Mouse (Mus musculus): ENCODE measurements around the gene Fam207a. TPM values are rescaled to one million over a fixed set of nuclear protein-coding genes. Genes with fewer than 3 reads are reported as not detected.
A peak's percentile ranks its signal among the peaks of the same experiment; 100 is the strongest.

Gene Fam207a
- total RNA-seq, 4 experiments from 2014 or later = 8.0 to 12.4 (median 9.1) TPM

DNA sequence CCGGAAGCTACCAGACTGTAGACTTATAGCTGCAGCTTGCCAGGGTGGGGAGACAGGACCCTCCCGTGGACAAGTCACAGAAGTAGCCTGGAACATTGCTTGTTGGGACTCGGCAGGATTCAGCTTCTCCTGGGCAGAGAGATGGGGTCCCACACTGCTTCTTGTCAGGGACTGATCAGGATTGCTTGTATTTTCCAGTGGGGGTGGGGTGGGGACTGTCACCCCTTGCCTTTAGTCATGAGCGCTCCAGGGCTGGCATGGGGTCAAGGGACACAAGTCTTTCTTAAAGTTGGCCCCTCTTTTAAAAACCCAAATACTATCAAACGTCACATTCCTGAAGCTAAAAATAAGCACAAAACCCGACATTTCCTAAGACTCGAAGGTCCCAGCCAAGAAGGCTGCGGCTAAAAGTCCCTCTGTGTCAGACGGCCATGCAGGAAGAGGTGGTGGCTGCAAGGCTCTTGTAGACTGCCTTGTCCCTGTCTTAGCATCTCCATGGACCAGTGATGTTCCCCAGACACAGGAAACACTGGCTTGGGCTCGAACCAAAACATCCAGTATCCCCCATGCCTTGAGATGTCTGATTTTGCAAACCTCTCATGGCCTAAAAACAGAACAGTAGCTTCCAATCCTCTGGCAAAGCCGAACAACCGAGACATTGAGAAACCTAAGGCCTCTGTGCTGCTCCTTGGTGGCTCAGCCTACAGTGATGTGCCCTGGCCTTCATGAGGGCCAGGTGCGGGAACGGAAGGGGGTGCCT lies 60.2 kb downstream of the Fam207a start:
- no peak for DNase-seq (ENCODE audit: low spot score)

DNA sequence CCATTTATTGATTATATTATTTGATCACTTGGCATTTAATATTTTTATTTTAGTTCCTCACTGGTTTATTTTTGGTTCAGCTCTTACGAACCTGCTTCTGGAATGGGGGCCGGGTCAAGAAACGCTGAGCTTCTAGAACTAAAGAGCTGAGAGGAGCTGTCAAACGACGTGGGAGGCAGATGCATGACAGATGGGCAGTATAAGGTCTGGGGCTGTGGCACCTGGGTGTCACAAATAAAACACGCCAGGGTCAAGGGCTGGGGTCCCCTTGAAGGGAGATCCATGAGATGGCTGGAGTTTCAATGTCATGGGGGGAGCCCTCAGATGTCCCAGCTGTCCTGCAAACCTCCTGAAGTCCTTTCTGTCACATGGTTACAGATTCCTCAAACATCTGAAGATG lies 60.8 kb downstream of the Fam207a start:
- DNase-seq (ENCODE audit: low spot score) = no peak

DNA sequence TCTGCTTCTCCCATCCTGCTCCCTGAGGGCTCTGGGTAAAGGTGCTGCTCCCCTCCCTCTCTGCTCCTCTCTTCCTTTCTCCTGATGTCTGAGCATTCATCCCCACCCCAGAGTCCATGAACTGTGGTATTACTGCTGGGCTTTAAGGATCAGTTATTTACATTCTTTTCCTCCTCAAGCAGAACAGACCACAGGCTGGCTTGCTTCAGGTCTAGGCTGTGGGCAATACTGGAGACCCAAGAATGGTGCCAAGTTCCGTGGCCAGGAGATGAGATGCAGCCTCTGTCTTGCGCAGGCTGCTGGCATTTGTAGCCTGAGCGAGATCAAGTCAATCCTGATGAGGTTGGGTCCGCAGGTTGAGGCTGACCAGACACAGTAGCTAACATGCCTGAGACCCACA lies 63.8 kb downstream of the Fam207a start:
- no peak for DNase-seq (ENCODE audit: low spot score)

DNA sequence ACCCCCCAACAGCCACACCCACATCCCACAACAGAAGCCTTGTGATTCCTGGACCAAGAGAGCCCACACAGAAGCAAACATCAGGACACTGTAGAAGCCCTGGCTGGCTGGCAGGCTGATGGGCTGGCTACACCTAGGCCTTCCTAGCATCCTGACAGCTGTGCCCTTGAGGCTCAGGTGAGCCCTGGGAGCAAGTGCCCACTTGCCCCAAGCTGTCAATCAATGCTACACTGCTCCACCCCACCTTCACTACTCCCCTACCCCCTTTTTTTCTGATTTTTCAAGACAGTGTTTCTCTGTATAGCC lies 65.5 kb downstream of the Fam207a start:
- DNase-seq (ENCODE audit: low spot score) = no peak

DNA sequence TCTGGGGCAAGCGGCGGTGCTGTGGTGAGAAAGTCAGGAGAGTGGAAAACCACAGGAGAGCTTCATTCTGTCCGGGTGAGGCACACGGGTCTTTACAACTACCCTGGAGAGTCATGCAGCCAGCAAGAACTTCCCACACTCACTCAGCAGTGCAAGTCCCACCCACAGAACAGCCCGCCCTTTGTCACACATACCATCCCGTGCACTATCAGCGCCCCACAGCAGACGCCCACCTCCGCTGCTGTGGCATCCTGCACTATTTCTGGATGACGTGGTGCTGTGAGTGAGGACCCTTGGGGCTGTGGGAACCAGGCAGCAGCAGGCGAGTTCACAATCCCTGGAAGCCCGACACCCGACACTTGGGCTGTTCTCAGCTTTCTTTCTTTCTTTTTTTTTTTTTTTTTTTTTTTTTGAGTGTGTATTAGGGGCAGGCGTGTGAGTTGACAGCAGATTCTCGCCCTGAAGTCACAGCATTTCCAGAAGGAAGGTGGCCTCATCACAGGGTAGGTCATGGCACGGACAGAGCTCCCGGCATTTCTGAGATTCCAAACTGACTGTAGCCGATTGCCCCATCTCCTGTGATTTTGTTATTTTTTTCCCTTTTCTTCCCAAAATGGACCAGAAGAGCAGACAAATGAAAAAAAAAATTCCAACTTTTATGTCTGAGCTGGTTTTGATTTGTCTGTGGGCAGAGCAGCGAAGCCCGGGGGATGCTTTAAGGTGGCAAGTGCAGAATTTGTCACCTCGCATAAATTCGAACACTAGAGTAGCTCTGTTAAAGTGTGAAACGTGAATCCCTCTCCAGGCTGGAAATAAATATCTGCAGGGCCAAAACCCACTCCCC lies 66.0 kb downstream of the Fam207a start:
- no peak for DNase-seq (ENCODE audit: low spot score)

DNA sequence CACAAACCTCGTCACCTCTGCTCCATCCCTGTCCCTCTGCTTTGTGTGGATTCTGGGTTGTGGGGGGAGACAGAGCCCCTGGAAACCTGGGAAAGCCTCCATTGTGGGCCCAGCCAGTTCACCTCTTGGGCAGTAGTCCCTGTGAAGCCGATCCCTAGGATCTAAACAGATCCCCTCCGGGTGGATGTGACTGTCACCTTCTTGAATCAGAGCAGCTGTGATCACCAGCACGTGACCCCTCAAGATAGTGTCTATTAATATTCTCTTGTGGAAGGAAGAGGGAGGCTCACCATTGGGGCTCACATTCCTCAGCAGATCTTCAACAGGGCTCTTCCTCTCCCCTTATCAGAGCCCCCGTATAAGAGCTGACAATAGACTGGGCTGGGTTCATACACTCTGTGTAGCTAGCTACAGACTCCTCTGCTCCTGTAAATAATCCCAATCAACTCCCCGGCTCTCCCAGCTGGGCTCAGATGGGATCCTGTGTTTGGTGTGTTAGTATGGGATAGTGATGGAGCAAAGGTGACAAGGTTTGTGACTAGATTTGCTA lies 66.8 kb downstream of the Fam207a start:
- no peak for DNase-seq (ENCODE audit: low spot score)

DNA sequence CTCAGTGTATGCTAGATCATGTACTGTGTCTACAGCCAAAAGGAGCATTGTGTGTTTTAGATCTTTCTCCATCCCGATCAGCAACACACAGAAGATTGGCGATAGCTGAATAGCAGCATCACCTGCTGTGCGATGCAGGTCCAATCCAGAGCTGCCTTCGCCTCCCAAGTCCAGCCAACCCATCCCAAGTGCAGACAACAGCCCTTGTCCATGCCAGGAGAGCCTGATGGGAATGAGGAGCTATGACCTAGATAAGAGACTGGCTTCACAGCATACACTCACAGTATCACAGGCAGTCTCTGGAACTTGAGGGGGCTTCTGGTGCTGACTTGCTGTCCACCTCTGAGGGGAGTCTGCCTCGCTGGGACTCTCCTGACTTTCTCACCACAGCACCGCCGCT lies 67.4 kb downstream of the Fam207a start:
- no peak for DNase-seq (ENCODE audit: low spot score)

DNA sequence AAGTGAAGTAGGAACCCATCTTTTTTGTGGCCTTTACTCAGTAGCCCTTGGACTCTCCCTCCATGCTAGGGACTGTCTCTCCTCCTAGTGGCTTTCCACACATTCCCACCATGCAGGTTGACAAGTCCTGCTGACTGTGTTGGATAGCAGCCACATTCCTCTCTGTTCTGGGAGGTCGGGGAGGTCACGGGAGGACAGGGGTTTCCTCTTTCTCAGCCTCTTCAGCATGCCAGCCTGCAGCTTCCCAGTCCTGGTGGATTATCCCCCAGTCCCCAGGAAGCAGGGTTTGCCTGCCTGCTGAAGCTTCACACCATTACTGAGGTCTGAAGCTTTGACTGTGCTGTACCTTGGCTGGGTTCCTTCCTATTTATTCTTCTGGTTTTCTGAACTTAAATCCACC lies 67.8 kb downstream of the Fam207a start:
- no peak for DNase-seq (ENCODE audit: low spot score)

DNA sequence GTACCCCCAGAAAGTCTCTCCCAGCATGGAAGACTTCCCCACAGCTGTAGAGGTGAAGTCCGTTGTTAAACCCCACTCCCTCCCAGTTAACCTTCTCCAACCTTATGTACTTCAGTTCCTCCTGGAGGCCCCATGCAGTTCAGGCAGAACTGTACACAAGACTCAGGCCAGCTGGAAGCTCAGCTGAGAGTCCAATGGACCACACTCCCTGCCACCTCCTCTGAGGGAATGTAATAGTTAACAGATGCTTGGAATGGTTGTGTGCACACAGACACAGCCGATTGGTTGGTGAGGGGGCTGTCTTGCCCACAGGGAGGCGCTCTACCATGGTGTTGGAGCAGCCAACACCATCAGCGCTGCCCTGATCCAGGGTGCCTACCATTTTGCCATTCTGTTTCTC lies 73.3 kb downstream of the Fam207a start:
- DNase-seq (ENCODE audit: low spot score) = no peak

DNA sequence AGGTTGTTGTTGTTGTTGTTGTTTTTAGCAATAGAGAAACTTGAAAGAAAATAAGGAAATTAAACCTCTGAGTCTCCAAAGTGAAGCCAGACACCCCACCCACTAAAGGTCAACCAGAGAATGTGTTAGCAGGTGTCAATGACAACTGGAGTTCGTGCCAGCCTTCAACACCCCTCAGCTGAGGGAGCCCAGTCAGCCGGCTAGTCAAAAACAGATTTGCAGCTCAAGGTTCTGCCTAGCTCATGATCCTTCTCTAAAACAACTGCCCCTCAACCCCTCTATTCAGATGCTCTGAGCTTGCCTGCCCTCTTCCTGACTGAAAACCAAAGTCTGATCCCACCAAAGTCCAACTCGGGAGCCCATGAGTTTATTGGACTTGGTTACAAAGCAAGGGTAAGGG lies 73.8 kb downstream of the Fam207a start:
- no peak for DNase-seq (ENCODE audit: low spot score)

DNA sequence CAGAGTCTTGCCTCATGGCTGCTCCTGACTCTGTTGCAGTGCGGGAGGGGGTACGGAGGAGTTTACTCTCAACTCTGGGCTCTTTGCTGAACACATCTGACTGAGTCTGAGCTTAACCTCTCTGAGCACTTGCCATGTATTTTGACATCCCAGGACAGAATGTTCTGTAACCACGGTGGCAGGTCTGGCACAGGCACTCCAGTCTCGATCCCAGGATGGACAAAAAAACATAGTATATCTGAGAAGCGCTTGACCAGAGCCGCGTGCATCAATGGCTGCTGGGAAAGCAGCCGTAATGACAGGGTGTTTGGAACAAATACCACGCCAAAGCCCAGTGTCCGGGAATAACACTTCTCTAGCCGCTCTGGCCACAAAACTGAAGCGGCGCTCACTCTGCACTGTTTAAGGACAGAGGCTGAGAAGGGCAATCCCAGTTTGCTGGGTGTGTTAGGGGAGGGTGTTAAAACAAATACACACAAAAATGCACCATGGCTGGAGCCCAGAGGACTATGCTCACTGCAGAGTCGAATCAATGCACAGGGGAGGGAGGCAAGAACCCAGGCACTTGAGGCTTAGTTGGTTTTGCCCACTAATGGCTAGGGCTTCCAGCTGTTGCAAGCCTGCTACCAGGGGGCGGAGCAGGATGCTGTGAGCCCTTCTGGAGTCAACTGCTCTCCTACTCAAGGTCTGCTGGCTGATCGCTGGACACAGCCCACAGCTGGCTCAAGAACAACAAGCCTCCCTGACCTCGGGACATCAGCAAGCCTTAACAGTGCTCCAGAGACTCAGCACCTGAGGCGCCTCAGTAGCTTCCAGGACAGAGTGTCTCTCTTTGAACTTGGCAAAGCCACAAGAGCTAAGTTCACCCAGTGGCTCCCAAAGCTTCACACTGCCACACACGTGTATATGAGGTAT lies 74.5 kb downstream of the Fam207a start:
- peak; percentile 90 for DNase-seq (ENCODE audit: low spot score)

DNA sequence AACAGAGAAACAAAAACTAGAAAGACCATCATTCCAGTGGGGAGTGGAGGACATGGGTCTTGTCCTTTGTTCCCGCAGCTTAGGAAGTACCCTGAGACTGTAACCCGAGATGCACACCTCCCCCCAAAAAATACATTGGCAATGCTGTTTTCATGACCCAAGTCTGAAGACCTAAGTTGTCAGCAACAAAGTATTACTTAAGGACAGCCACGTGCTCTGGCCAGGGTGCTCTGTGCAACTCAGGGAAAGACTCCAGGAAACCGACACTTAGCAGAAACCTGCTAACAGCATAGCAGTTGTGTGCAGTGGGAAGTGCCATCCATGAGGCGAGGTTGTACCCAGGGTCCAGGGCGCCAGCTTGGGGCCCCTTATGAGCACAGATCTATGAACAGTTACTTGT lies 75.3 kb downstream of the Fam207a start:
- DNase-seq (ENCODE audit: low spot score) = no peak

DNA sequence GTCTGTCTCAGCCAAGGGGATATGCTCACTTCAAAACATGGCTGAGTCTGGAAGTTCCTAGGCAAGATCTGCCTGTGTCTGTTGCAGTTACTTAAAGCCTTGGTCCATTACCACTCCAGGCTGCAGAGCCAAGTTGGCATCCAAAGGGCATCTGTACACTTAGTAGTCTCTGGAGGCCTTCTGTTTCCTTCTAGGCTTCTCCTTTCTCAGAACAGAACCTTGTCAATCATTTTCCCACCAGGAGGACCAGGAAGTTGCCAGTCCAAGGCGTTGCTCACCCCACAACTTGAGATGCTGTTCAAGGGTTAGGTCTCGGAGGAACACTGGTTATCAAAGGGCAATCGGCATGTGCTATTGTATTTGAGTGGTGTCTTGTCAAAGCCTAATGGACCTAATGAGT lies 76.6 kb downstream of the Fam207a start:
- DNase-seq (ENCODE audit: low spot score) = no peak

DNA sequence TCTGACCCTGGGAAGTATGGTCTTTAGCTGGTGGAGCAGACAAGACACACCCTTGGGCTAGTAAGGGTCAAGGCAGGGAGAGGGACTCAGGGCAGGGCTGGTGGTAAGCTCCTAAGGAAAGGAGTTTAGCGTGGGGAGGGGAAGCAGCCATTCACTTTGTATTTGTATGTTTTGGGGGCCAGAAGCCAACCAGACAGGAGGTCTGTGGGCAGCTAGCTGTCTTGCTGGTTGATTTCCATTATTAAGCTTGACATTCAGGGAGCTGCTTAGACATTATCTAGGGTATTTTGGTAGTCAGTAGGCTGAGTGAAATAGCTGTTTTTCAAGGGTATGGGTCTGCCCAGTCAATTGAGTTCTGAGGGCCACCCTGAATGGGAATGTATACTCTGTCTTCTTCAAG lies 77.6 kb downstream of the Fam207a start:
- DNase-seq (ENCODE audit: low spot score) = no peak

Other genes starting within 250 kb of the Fam207a start
- 10 to 100 TPM; 12.4 to 17.7 (median 16.4) TPM for gene Adarb1, start 97.5 kb downstream of the Fam207a start, total RNA-seq (2022)
- 10 to 100 TPM in 1 of 4 experiments, 1 to 10 TPM in 3; 3.3 to 25.5 (median 3.7) TPM for gene Itgb2, start 14.5 kb upstream of the Fam207a start, total RNA-seq (2022)
- 100 to 1,000 TPM; 132 to 142 (median 134) TPM for gene Pttg1ip, start 65.9 kb upstream of the Fam207a start, total RNA-seq (2022)
- gene Sumo3, start 90.3 kb upstream of the Fam207a start, total RNA-seq (2022) = 10 to 100 TPM; 59.3 to 76.7 (median 67.5) TPM
- gene Gm49325, start 90.4 kb upstream of the Fam207a start, total RNA-seq (2022) = 10 to 100 TPM in 3 of 4 experiments, 1 to 10 TPM in 1; 8.3 to 15.8 (median 13.9) TPM
- 10 to 100 TPM; 78.9 to 82.9 (median 81.2) TPM for gene Ube2g2, start 106.5 kb upstream of the Fam207a start, total RNA-seq (2022)
- not detected for gene Tspear, start 170.8 kb upstream of the Fam207a start, total RNA-seq (2022)
- not detected for gene Gm19402, start 175.0 kb upstream of the Fam207a start, total RNA-seq (2022)
- not detected for gene Gm9508, start 181.4 kb upstream of the Fam207a start, total RNA-seq (2022)
- gene Gm10272, start 190.8 kb upstream of the Fam207a start, total RNA-seq (2022) = not detected
- not detected for gene Gm10024, start 195.7 kb upstream of the Fam207a start, total RNA-seq (2022)
- not detected for gene Gm10142, start 200.0 kb upstream of the Fam207a start, total RNA-seq (2022)
- not detected for gene Krtap12-1, start 204.8 kb upstream of the Fam207a start, total RNA-seq (2022)
- not detected for gene Gm10100, start 210.7 kb upstream of the Fam207a start, total RNA-seq (2022)
- not detected for gene Gm18596, start 226.9 kb upstream of the Fam207a start, total RNA-seq (2022)
- not detected for gene Gm9736, start 235.6 kb upstream of the Fam207a start, total RNA-seq (2022)
- gene Gm3233, start 243.9 kb upstream of the Fam207a start, total RNA-seq (2022) = not detected